Mouse (Mus musculus) liver, adult 2 months (tissue): ENCODE results near the gene Shroom3.

Source experiments
- CTCF ChIP-seq: fragments of 200-500 bp; IDR thresholded peaks from 2 replicates; pipeline ENCODE4 v1.5.1; 2011; ENCODE audit warnings: low read depth, low read length, control low read depth
- POLR2A ChIP-seq: fragments of 200-500 bp; IDR thresholded peaks from 2 replicates; pipeline ENCODE4 v1.6.1; 2011; ENCODE audit warnings: low read length, control low read depth; ENCODE audit not compliant: insufficient read depth; ENCODE audit errors: extremely low read depth

GRCm38 (mm10) chr5:92766301-92766700 is 83.1 kb downstream of the Shroom3 start:
- TF ChIP-seq CTCF = no peak
- TF ChIP-seq POLR2A = no peak
